Mouse (Mus musculus): Measurements from ENCODE around the gene Insrr. TPM values are rescaled to one million over a fixed set of nuclear protein-coding genes. Genes with fewer than 3 reads are reported as not detected.

Gene Insrr
- polyA plus RNA-seq (2014; fragmentation: Illumina TruSeq; extraction: RNeasy Lipid Tissue Mini Kit (QIAGEN cat#74804); ENCODE audit: low read depth, low replicate concordance) = not detected

GRCm38 (mm10) chr3:87796736-87797334 is at the start of gene Insrr:
Gene Insrr, plus strand, starts transcription at chr3:87796951.

GRCm38 (mm10) chr3:87748431-87748830 is 48.3 kb upstream of the Insrr start, which contains the start of gene Lrrc71:
Gene Lrrc71, minus strand, starts transcription at chr3:87748625.

GRCm38 (mm10) chr3:87794922-87795325 is 1.8 kb upstream of the Insrr start, which contains the start of gene Ntrk1:
Gene Ntrk1, minus strand, starts transcription at chr3:87795162.

GRCm38 (mm10) chr3:87824206-87824605 is 27.5 kb downstream of the Insrr start, which contains the start of gene Pear1:
Gene Pear1, minus strand, starts transcription at chr3:87824306.

GRCm38 (mm10) chr3:87846650-87847110 is 49.9 kb downstream of the Insrr start, which contains the start of gene Sh2d2a:
Gene Sh2d2a, plus strand, starts transcription at chr3:87846755.

Other genes starting within 250 kb of the Insrr start
- gene Arhgef11, start 179.4 kb upstream of the Insrr start, polyA plus RNA-seq (2014; fragmentation: Illumina TruSeq; extraction: RNeasy Lipid Tissue Mini Kit (QIAGEN cat#74804); ENCODE audit: low read depth, low replicate concordance) = 10.0 TPM
- 25.4 TPM for gene Lrrc71, start 48.3 kb upstream of the Insrr start, polyA plus RNA-seq (2014; fragmentation: Illumina TruSeq; extraction: RNeasy Lipid Tissue Mini Kit (QIAGEN cat#74804); ENCODE audit: low read depth, low replicate concordance)
- not detected for gene Ntrk1, start 1.8 kb upstream of the Insrr start, polyA plus RNA-seq (2014; fragmentation: Illumina TruSeq; extraction: RNeasy Lipid Tissue Mini Kit (QIAGEN cat#74804); ENCODE audit: low read depth, low replicate concordance)
- 0.14 TPM for gene Pear1, start 27.4 kb downstream of the Insrr start, polyA plus RNA-seq (2014; fragmentation: Illumina TruSeq; extraction: RNeasy Lipid Tissue Mini Kit (QIAGEN cat#74804); ENCODE audit: low read depth, low replicate concordance)
- gene Sh2d2a, start 49.8 kb downstream of the Insrr start, polyA plus RNA-seq (2014; fragmentation: Illumina TruSeq; extraction: RNeasy Lipid Tissue Mini Kit (QIAGEN cat#74804); ENCODE audit: low read depth, low replicate concordance) = not detected
- 3.6 TPM for gene Prcc, start 88.7 kb downstream of the Insrr start, polyA plus RNA-seq (2014; fragmentation: Illumina TruSeq; extraction: RNeasy Lipid Tissue Mini Kit (QIAGEN cat#74804); ENCODE audit: low read depth, low replicate concordance)
- gene Hdgf, start 109.4 kb downstream of the Insrr start, polyA plus RNA-seq (2014; fragmentation: Illumina TruSeq; extraction: RNeasy Lipid Tissue Mini Kit (QIAGEN cat#74804); ENCODE audit: low read depth, low replicate concordance) = 195 TPM
- 95.8 TPM for gene Mrpl24, start 122.6 kb downstream of the Insrr start, polyA plus RNA-seq (2014; fragmentation: Illumina TruSeq; extraction: RNeasy Lipid Tissue Mini Kit (QIAGEN cat#74804); ENCODE audit: low read depth, low replicate concordance)
- gene Isg20l2, start 133.4 kb downstream of the Insrr start, polyA plus RNA-seq (2014; fragmentation: Illumina TruSeq; extraction: RNeasy Lipid Tissue Mini Kit (QIAGEN cat#74804); ENCODE audit: low read depth, low replicate concordance) = 96.7 TPM
- 5.3 TPM for gene Rrnad1, start 133.8 kb downstream of the Insrr start, polyA plus RNA-seq (2014; fragmentation: Illumina TruSeq; extraction: RNeasy Lipid Tissue Mini Kit (QIAGEN cat#74804); ENCODE audit: low read depth, low replicate concordance)
- gene Crabp2, start 151.7 kb downstream of the Insrr start, polyA plus RNA-seq (2014; fragmentation: Illumina TruSeq; extraction: RNeasy Lipid Tissue Mini Kit (QIAGEN cat#74804); ENCODE audit: low read depth, low replicate concordance) = not detected
- 0.73 TPM for gene Nes, start 174.1 kb downstream of the Insrr start, polyA plus RNA-seq (2014; fragmentation: Illumina TruSeq; extraction: RNeasy Lipid Tissue Mini Kit (QIAGEN cat#74804); ENCODE audit: low read depth, low replicate concordance)
- gene Bcan, start 203.3 kb downstream of the Insrr start, polyA plus RNA-seq (2014; fragmentation: Illumina TruSeq; extraction: RNeasy Lipid Tissue Mini Kit (QIAGEN cat#74804); ENCODE audit: low read depth, low replicate concordance) = not detected
- 1.8 TPM for gene Hapln2, start 230.6 kb downstream of the Insrr start, polyA plus RNA-seq (2014; fragmentation: Illumina TruSeq; extraction: RNeasy Lipid Tissue Mini Kit (QIAGEN cat#74804); ENCODE audit: low read depth, low replicate concordance)
- 5.1 TPM for gene Gpatch4, start 246.2 kb downstream of the Insrr start, polyA plus RNA-seq (2014; fragmentation: Illumina TruSeq; extraction: RNeasy Lipid Tissue Mini Kit (QIAGEN cat#74804); ENCODE audit: low read depth, low replicate concordance)

Measured in testis, adult 10 weeks (tissue).